Mouse (Mus musculus) skeletal muscle tissue, postnatal 0 days (tissue): ENCODE measurements around the gene Dusp14. TPM values are rescaled to one million over a fixed set of nuclear protein-coding genes. Genes with fewer than 3 reads are reported as not detected.

Experiments
- polyA plus RNA-seq: library from polyadenylated mRNA; unstranded; fragments of >200 nt; fragmentation: Nextera tagmentation; extraction: Ambion mirVana; gene quantifications from 2 replicates; pipeline ENCODE4 v1.2.1, GENCODE M21; 2015

The Dusp14 gene
- 2.6 and 5.8 TPM in 2 replicates for polyA plus RNA-seq

DNA sequence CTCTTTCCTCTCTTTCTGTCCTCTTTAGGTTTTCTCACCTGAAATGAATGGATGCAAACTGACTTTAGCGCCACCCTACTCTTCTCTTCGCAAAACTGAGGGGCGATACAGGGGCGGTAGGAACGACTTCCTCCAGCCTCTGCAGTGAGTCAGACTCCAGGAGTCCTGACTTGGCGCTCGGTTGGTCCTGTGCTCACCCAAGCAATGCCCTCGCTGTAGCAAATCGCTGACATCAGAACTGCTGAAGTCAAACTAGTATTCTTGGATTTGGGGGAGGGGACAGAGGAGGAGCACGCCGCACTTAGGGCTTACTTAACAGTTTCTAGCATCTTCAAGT lies at the start of gene Dusp14:
Gene Dusp14, minus strand, starts transcription at position 228 of the 337 bp plus-strand sequence.

Other genes with a start within 250 kb of the Dusp14 start
- not detected in 2 replicates for gene Hnf1b, start 219.2 kb downstream of the Dusp14 start, polyA plus RNA-seq
- 15.1 and 16.5 TPM in 2 replicates for gene Ddx52, start 127.2 kb downstream of the Dusp14 start, polyA plus RNA-seq
- 9.1 and 10.6 TPM in 2 replicates for gene Synrg, start 104.8 kb downstream of the Dusp14 start, polyA plus RNA-seq
- gene Tada2a, start 60.3 kb upstream of the Dusp14 start, polyA plus RNA-seq, result 10.1 and 11.3 TPM in 2 replicates
- gene Acaca, start 60.4 kb upstream of the Dusp14 start, polyA plus RNA-seq, result 3.1 and 3.4 TPM in 2 replicates
- not detected in 2 replicates for gene Gm11437, start 98.2 kb upstream of the Dusp14 start, polyA plus RNA-seq